Mouse (Mus musculus) neutrophil, adult 59 days (primary cell): ENCODE results near the gene Olfr739. TPM values are rescaled to one million over a fixed set of nuclear protein-coding genes. Genes with fewer than 3 reads are reported as not detected.

Experiments used
- total RNA-seq, 2 experiments: library from RNA; stranded (reverse); gene quantifications; 1 replicate in 1 of 2; 2 replicates in 1 of 2; pipeline ENCODE4 v1.2.4; 2023

Olfr739 gene
- total RNA-seq, result not detected

GRCm38 (mm10) chr14:50418326-50418725 is at the start of gene Olfr739:
Gene Olfr739 (plus strand): TSS chr14:50418626.

GRCm38 (mm10) chr14:50380863-50381262 is 37.6 kb upstream of the Olfr739 start, which contains the start of gene Olfr736:
Gene Olfr736 (plus strand): TSS chr14:50381163.

GRCm38 (mm10) chr14:50407268-50407667 is 11.2 kb upstream of the Olfr739 start, which contains the start of gene Olfr738:
Gene Olfr738 (plus strand): TSS chr14:50407568.

GRCm38 (mm10) chr14:50445245-50445644 is 26.8 kb downstream of the Olfr739 start, which contains the start of gene Olfr740:
Gene Olfr740 (plus strand): TSS chr14:50445545.

GRCm38 (mm10) chr14:50472438-50472837 is 54.0 kb downstream of the Olfr739 start, which contains the start of gene Olfr741:
Gene Olfr741 (plus strand): TSS chr14:50472738.

Other genes starting within 250 kb of the Olfr739 start
- gene Olfr730, start 230.4 kb upstream of the Olfr739 start, total RNA-seq, result not detected
- gene Olfr731, start 176.8 kb upstream of the Olfr739 start, total RNA-seq, result not detected
- not detected for gene Olfr732, start 134.4 kb upstream of the Olfr739 start, total RNA-seq
- gene Olfr733, start 117.1 kb upstream of the Olfr739 start, total RNA-seq, result not detected
- not detected for gene Olfr734, start 91.9 kb upstream of the Olfr739 start, total RNA-seq
- gene Olfr735, start 69.8 kb upstream of the Olfr739 start, total RNA-seq, result not detected
- under 1 TPM in 1 of 2 experiments, not detected in 1; 0.29 TPM for gene Tlr11, start 60.7 kb upstream of the Olfr739 start, total RNA-seq
- not detected for gene Olfr736, start 37.5 kb upstream of the Olfr739 start, total RNA-seq
- gene Olfr738, start 11.1 kb upstream of the Olfr739 start, total RNA-seq, result not detected
- not detected for gene Olfr740, start 26.9 kb downstream of the Olfr739 start, total RNA-seq
- not detected for gene Olfr741, start 54.1 kb downstream of the Olfr739 start, total RNA-seq
- not detected for gene Olfr742, start 85.0 kb downstream of the Olfr739 start, total RNA-seq
- gene Olfr743, start 103.2 kb downstream of the Olfr739 start, total RNA-seq, result not detected
- gene Olfr744, start 196.3 kb downstream of the Olfr739 start, total RNA-seq, result not detected
- gene Olfr745, start 220.8 kb downstream of the Olfr739 start, total RNA-seq, result not detected
- not detected for gene Olfr746, start 228.5 kb downstream of the Olfr739 start, total RNA-seq